Mouse (Mus musculus): ENCODE measurements around the gene Gpm6b. TPM values are rescaled to one million over a fixed set of nuclear protein-coding genes. Genes with fewer than 3 reads are reported as not detected.

Gene Gpm6b
- polyA plus RNA-seq, 1 experiment from 2014 or later = 24.1 TPM

DNA sequence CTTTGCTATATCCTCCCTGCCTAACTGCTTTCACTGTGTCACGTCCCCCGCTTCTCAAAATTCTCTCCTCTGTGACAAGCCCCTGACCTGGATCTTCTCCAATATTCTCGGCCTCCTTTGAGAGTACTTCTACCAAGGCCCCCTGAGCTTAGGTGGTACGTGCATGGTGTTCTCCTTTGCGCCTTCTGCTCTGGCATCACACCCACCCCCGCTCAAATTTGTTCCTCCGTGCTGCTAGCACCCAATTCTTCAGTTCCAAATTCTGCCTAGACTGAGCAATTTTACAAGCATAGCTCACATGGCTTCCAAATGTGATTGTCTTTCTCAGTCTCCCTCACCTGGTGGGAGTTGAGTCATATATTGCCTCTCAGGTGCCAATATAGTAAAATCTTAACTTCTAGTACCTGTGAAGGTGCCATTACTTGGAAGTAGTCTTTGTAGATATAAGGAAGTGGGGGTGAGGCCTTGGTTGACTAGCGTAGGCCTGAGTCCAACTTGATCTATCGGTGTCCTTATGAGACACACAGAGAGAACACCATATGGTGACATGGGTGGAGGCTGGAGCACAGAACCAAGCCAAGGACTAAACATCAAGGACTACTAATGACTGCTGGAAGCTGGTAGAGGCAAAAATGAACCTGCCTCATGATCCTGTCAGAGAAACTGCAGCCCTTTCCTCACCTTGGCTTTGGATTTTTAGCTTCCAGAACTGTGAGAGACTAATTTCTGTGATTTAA is 100.2 kb downstream of the Gpm6b start:
- Histone ChIP-seq H3K4me3 (ENCODE audit: low read length) (no peak overlapping the region), H3K36me3 (ENCODE audit: control insufficient read depth, insufficient read depth, low read length) (no peaks in the 10 kb centered on the region), H3K4me2 (replicated peaks; ENCODE audit: low read depth, low read length) (no peak overlapping the region), H3K27ac (ENCODE audit: low read depth, low read length) (no peak overlapping the region), H3K27me3 (ENCODE audit: control insufficient read depth, insufficient read depth, low read length) (no peaks in the 10 kb centered on the region), H3K9ac (ENCODE audit: low read depth, low read length) (no peak overlapping the region), H3K9me3 (ENCODE audit: control insufficient read depth, low read length) (no peaks in the 10 kb centered on the region), H3K4me1 (ENCODE audit: control insufficient read depth, insufficient read depth, low read length) (no peaks in the 10 kb centered on the region)
- WGBS = 91% methylated on average over 9 of the region's 9 CpGs
- ATAC-seq (ENCODE audit: low FRiP score, low TSS enrichment) = no peak

DNA sequence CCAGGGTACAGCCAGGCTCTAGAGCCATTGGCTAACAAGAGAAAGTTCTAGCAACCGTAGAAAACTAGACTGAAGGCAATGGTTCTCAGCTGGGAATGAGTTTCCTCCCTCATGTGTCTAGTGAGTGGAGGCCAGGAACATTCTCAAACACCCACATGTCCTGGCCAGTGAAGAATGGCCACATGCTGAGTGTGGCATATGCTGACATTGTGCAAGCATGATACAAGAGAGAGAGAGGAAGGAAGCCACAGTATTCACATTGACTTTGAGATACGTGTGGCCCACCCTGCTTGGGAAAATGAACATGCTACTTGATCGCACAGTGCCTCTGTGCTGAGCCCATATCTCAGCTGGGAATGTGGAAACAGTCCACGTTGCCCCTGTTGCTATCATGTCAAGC is 101.2 kb downstream of the Gpm6b start:
- Histone ChIP-seq H3K9ac (ENCODE audit: low read depth, low read length) (no peak overlapping the region), H3K27me3 (ENCODE audit: control insufficient read depth, insufficient read depth, low read length) (no peaks in the 10 kb centered on the region), H3K4me2 (replicated peaks; ENCODE audit: low read depth, low read length) (no peak overlapping the region), H3K9me3 (ENCODE audit: control insufficient read depth, low read length) (no peaks in the 10 kb centered on the region), H3K27ac (ENCODE audit: low read depth, low read length) (no peak overlapping the region), H3K36me3 (ENCODE audit: control insufficient read depth, insufficient read depth, low read length) (no peaks in the 10 kb centered on the region), H3K4me1 (ENCODE audit: control insufficient read depth, insufficient read depth, low read length) (no peaks in the 10 kb centered on the region), H3K4me3 (ENCODE audit: low read length) (no peak overlapping the region)
- no peak for ATAC-seq (ENCODE audit: low FRiP score, low TSS enrichment)
- WGBS = 84% methylated on average over 4 of the region's 4 CpGs

DNA sequence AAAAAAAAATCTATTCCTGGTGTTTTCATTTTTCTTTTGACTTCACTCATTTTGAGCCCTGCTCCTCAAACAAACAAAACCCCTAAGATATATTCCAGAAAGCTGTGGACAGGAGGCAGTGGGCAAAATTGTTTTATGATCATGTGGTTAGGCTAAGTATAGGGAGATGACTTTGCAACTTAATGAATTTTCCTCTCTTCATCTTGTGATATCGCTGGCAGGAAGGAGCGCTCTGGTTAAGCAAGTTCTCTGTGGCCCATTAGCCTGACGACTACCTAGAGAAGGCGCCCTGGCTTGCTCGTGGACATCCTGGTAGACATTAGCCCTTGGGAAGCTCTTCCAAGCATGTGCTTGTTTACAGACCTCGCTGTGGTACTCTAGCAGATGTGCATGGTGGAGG is 103.1 kb downstream of the Gpm6b start:
- Histone ChIP-seq H3K4me1 (ENCODE audit: control insufficient read depth, insufficient read depth, low read length) (no peaks in the 10 kb centered on the region), H3K27me3 (ENCODE audit: control insufficient read depth, insufficient read depth, low read length) (no peaks in the 10 kb centered on the region), H3K27ac (ENCODE audit: low read depth, low read length) (no peak overlapping the region), H3K9me3 (ENCODE audit: control insufficient read depth, low read length) (no peaks in the 10 kb centered on the region), H3K4me3 (ENCODE audit: low read length) (no peak overlapping the region), H3K36me3 (ENCODE audit: control insufficient read depth, insufficient read depth, low read length) (no peaks in the 10 kb centered on the region), H3K4me2 (replicated peaks; ENCODE audit: low read depth, low read length) (no peak overlapping the region), H3K9ac (ENCODE audit: low read depth, low read length) (no peak overlapping the region)
- WGBS = 80% methylated on average over 6 of the region's 6 CpGs
- no peak for ATAC-seq (ENCODE audit: low FRiP score, low TSS enrichment)

DNA sequence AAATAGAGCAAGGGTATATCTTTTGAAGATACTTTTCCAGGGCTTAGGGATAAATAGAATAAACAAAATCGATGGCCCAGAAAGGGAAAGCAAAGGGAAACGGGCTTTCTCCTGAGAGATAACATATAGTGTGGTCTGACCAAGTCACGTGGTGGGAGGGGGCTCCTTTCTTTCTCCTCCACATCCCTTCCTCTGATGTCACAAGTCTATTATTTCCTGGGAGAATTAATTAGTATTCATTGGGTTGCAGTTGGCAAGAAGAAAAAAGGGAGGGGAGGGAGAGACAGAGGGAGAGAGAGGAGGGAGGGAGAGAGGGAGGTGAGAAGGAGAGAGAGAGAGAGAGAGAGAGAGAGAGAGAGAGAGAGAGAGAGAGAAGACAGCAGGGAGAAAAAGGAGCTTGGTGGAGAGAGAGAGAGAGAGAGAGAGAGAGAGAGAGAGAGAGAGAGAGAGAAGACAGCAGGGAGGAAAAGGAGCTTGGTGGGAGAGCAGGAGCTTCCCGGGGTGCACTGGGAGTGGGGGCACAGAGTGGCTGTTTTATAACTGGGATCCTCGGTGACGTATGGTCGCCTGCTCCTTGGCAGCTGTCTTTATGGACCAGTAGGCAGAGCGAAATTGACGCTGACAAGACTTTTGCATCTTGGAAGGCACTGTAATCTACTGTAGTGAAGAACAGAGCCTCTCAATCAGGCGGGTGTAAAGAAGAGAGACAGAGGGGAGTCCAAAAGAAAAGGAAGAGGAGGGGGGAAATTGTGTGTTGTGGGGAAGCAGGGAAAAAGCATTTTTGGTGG is 105.7 kb downstream of the Gpm6b start:
- Histone ChIP-seq H3K9ac (ENCODE audit: low read depth, low read length) (no peak overlapping the region), H3K27ac (ENCODE audit: low read depth, low read length) (no peak overlapping the region), H3K4me2 (replicated peaks; ENCODE audit: low read depth, low read length) (peak overlapping the region; percentile 26), H3K36me3 (ENCODE audit: control insufficient read depth, insufficient read depth, low read length) (no peaks in the 10 kb centered on the region), H3K27me3 (ENCODE audit: control insufficient read depth, insufficient read depth, low read length) (no peaks in the 10 kb centered on the region), H3K4me3 (ENCODE audit: low read length) (peak overlapping the region; percentile 10; the same call in 1 of the 2 replicates), H3K9me3 (ENCODE audit: control insufficient read depth, low read length) (no peaks in the 10 kb centered on the region), H3K4me1 (ENCODE audit: control insufficient read depth, insufficient read depth, low read length) (no peaks in the 10 kb centered on the region)
- ATAC-seq (ENCODE audit: low FRiP score, low TSS enrichment) = peak; percentile 55; the same call in 1 of the 2 replicates
- 28% methylated on average over 10 of the region's 10 CpGs for WGBS

DNA sequence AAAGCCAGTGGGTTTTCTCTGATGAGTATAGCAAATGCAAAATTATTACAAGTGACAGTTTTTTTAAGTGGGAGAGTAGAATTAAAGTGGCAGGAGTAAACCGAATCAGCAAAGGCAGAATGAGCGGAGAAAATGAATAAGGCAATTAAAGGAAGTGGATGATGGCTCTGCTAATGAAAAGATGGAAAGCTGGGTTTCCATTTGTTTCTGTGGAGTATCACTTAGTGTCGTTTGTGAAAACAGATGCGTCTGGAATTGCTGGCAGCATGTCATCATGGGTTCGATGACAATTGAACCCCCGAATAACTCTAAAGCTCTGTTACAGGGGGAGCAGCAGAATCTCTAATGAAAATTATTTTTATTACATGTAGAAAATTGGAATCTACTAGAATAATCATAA is 109.4 kb downstream of the Gpm6b start:
- Histone ChIP-seq H3K9me3 (ENCODE audit: control insufficient read depth, low read length) (no peaks in the 10 kb centered on the region), H3K27ac (ENCODE audit: low read depth, low read length) (no peak overlapping the region), H3K4me3 (ENCODE audit: low read length) (no peak overlapping the region), H3K4me1 (ENCODE audit: control insufficient read depth, insufficient read depth, low read length) (no peaks in the 10 kb centered on the region), H3K27me3 (ENCODE audit: control insufficient read depth, insufficient read depth, low read length) (no peaks in the 10 kb centered on the region), H3K4me2 (replicated peaks; ENCODE audit: low read depth, low read length) (no peak overlapping the region), H3K9ac (ENCODE audit: low read depth, low read length) (no peak overlapping the region), H3K36me3 (ENCODE audit: control insufficient read depth, insufficient read depth, low read length) (no peaks in the 10 kb centered on the region)
- 83% methylated on average over 6 of the region's 6 CpGs for WGBS
- no peak for ATAC-seq (ENCODE audit: low FRiP score, low TSS enrichment)

DNA sequence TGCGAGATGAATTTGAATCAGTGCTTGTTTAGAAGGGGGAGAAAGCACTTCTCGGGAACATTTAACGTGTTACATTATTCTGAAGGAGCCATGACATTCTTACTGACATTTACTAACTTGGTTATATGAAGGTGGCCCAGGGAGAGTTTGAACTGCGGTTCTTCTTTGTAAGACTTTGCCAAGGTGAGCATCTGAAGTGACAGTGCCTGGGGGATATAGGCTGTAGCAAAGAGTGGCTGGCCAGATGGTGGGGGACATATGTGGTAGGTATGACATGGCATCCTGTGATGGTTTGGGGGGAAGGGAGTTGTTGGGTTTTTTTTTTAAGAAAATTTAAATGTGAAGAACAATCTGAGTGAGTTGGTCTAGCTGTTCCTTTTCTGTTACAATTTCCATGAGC is 109.9 kb downstream of the Gpm6b start:
- H3K27ac ChIP-seq (ENCODE audit: low read depth, low read length) = no peak overlapping the region
- no peak overlapping the region for H3K4me3 ChIP-seq (ENCODE audit: low read length)
- no peak for ATAC-seq (ENCODE audit: low FRiP score, low TSS enrichment)
- WGBS = 84% methylated on average over 4 of the region's 4 CpGs
- H3K4me1 ChIP-seq (ENCODE audit: control insufficient read depth, insufficient read depth, low read length) = no peaks in the 10 kb centered on the region
- no peaks in the 10 kb centered on the region for H3K36me3 ChIP-seq (ENCODE audit: control insufficient read depth, insufficient read depth, low read length)
- H3K9me3 ChIP-seq (ENCODE audit: control insufficient read depth, low read length) = no peaks in the 10 kb centered on the region
- H3K4me2 ChIP-seq (replicated peaks; ENCODE audit: low read depth, low read length) = no peak overlapping the region
- no peaks in the 10 kb centered on the region for H3K27me3 ChIP-seq (ENCODE audit: control insufficient read depth, insufficient read depth, low read length)
- H3K9ac ChIP-seq (ENCODE audit: low read depth, low read length) = no peak overlapping the region

DNA sequence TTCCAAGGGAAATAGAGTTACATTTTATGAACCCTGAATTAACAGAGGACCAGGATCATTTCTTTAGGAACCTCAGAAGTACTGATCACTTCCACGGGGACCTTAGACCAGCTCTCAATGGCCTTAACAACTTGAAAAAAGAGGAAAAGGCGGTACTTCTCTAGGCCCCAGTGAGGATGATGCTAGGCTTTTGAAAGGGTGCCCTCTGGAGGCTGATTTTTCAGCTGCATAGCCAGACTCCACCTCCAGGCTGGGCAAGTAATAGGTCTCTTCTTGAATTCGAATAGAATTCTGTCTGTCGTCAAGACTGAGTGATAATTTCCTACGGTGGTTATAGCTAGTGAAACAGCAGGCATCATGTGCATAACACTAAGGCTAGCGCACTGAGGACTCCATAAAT is 113.1 kb downstream of the Gpm6b start:
- Histone ChIP-seq H3K27ac (ENCODE audit: low read depth, low read length) (no peak overlapping the region), H3K27me3 (ENCODE audit: control insufficient read depth, insufficient read depth, low read length) (no peaks in the 10 kb centered on the region), H3K4me3 (ENCODE audit: low read length) (no peak overlapping the region), H3K9ac (ENCODE audit: low read depth, low read length) (no peak overlapping the region), H3K4me1 (ENCODE audit: control insufficient read depth, insufficient read depth, low read length) (no peaks in the 10 kb centered on the region), H3K9me3 (ENCODE audit: control insufficient read depth, low read length) (no peaks in the 10 kb centered on the region), H3K36me3 (ENCODE audit: control insufficient read depth, insufficient read depth, low read length) (no peaks in the 10 kb centered on the region), H3K4me2 (replicated peaks; ENCODE audit: low read depth, low read length) (no peak overlapping the region)
- WGBS = 33% methylated on average over 6 of the region's 6 CpGs
- ATAC-seq (ENCODE audit: low FRiP score, low TSS enrichment) = no peak

DNA sequence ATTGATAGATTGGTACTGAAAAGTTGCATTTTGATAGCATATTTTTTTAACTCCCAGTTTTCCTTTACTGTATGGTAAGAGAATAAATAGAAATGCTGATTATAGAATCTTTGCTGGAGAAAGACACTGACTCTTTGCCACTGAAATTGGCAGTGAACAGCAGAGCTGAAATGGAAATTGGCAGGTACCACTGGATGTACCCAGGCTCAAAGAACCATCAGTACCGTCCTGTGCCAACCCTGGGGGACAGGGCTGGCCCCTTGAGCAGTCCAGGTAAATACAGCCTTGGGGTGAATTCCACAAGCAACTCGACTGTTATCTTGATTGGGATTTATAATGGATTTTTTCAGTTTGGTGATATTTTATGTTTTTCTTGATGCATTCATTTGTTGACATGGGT is 114.7 kb downstream of the Gpm6b start:
- no peak overlapping the region for H3K4me2 ChIP-seq (replicated peaks; ENCODE audit: low read depth, low read length)
- no peaks in the 10 kb centered on the region for H3K9me3 ChIP-seq (ENCODE audit: control insufficient read depth, low read length)
- H3K4me3 ChIP-seq (ENCODE audit: low read length) = no peak overlapping the region
- H3K27me3 ChIP-seq (ENCODE audit: control insufficient read depth, insufficient read depth, low read length) = no peaks in the 10 kb centered on the region
- 65% methylated on average over 2 of the region's 2 CpGs for WGBS
- H3K9ac ChIP-seq (ENCODE audit: low read depth, low read length) = no peak overlapping the region
- H3K27ac ChIP-seq (ENCODE audit: low read depth, low read length) = no peak overlapping the region
- no peaks in the 10 kb centered on the region for H3K4me1 ChIP-seq (ENCODE audit: control insufficient read depth, insufficient read depth, low read length)
- H3K36me3 ChIP-seq (ENCODE audit: control insufficient read depth, insufficient read depth, low read length) = no peaks in the 10 kb centered on the region
- ATAC-seq (ENCODE audit: low FRiP score, low TSS enrichment) = no peak

DNA sequence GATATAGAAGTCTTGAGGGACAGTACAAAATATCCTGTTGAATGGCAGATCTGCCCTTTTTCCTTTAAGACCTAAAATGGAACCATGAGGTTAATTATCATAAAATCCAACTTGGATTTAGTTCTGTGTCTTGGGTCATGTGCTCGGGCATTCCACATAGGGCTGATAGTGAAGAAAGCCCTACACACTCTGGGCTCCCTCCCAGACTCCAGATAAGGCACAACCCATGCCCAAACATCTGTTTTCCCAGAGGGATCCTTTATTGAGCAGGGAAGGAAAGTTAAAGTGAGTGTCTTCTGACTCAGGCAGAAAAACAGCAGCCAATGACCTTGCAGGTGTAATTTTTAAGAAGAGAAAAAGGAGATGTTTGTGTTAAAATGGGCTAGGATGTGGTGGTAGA is 116.2 kb downstream of the Gpm6b start:
- no peaks in the 10 kb centered on the region for H3K9me3 ChIP-seq (ENCODE audit: control insufficient read depth, low read length)
- no peaks in the 10 kb centered on the region for H3K27me3 ChIP-seq (ENCODE audit: control insufficient read depth, insufficient read depth, low read length)
- H3K4me1 ChIP-seq (ENCODE audit: control insufficient read depth, insufficient read depth, low read length) = no peaks in the 10 kb centered on the region
- ATAC-seq (ENCODE audit: low FRiP score, low TSS enrichment) = no peak
- no peaks in the 10 kb centered on the region for H3K36me3 ChIP-seq (ENCODE audit: control insufficient read depth, insufficient read depth, low read length)
- no peak overlapping the region for H3K9ac ChIP-seq (ENCODE audit: low read depth, low read length)
- WGBS = 58% methylated on average over 1 of the region's 1 CpGs
- H3K27ac ChIP-seq (ENCODE audit: low read depth, low read length) = no peak overlapping the region
- no peak overlapping the region for H3K4me2 ChIP-seq (replicated peaks; ENCODE audit: low read depth, low read length)
- H3K4me3 ChIP-seq (ENCODE audit: low read length) = no peak overlapping the region
